Mouse (Mus musculus) v-Abl transformed pro-B cells (cell line): ENCODE results near the gene Crtc2.

Experiments
- in situ Hi-C, 2 experiments: fragments of 400-800 bp; cut with MboI; formaldehyde crosslinking; loops; one replicate each; pipeline ENCODE4 v1.15.1; 2025; ENCODE audit not compliant: unreplicated experiment in 2 of 2

Crtc2 gene

GRCm38 (mm10) chr3:90264687-90265033 is 10.7 kb downstream of the Crtc2 start:
- in situ Hi-C loops, result no loop called here

DNA sequence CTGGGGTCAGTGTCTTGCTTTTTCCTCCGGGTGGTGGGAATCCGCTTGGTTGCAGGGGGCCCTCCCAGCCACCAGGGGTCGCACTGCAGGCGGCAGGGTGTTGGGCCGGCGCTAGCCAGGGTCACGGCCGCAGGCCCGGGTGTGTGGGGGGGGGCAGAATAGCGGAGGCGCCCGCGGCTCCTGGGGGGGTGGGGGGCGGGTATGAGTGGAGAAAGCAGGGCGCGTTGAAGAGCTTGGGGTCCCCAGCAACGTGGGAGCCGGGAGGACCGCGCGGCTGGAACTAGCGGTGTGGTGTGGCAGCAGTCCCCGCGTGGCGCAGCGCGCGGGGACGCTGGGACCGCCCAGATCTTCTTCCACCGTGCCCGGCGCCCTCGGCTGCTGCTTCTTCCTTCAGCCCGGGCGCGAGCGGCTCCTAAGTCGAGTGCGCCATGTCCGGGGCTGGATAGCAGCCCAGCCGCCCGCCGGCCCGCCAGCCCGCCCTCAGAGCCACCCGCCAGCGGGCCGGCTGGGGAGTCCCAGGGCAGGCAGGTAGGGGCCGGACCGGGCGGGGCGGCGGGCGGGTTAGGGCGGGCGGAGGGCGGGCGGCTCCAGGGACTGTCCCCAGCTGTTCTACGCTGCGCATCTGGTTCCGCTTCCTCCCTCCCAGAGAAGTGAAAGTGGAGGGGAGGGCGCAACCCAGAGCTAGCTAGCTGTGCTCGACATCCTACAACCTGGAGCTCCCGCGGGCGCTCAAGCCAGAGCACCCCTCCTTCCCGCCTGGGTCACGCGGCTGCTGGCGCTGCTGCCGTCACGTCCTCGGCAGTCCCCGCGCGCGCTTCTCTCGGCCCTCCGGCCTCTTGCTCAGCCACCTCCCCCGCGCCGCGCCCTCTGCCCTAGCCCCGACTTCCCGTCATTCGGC is 11.3 kb downstream of the Crtc2 start, which contains the start of gene Dennd4b:
Dennd4b (plus strand) TSS at position 152 of the 898 bp plus-strand sequence.
- in situ Hi-C loops, result no loop called here

GRCm38 (mm10) chr3:90265932-90266741 is 12.2 kb downstream of the Crtc2 start:
- in situ Hi-C loops, result no loop called here

DNA sequence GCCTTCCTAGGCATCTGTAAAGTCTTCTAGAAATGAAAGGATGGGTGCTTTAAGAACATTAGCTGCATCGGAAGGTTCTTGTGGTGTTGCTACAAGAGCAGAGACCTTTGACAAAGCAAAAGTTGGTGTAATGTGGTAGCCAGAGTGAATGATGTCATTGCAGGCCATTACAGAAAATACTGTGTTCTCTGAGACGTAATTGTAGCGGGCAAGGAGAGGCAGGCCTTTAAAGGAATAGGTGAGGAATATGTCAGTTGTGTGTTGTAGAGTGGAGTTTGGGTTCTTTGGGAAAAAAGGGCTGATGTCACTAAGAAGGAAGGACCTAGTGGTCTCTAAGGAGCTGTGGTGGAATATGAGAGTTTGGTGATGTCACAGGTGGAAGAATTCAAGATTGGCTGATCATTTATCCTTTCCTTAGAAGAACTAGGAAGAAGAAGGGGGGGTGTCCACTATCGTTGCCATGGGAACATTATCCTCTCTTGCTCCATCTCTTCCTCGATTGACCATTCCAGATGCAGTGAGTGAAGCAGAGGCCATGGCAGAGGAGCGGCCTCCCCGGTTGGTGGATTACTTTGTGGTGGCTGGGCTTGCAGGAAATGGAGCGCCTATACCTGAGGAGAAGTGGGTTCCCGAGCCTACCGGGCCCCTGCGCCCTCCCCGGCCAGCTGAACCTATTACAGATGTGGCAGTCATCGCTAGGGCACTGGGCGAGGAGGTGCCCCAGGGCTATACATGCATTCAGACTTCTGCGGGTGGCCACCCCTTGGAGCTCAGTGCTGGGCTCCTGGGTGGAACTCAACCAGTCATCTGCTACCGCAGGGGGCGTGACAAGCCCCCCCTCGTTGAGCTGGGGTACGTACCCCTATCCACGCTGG is 13.2 kb downstream of the Crtc2 start:
- in situ Hi-C loops, result no loop called here

DNA sequence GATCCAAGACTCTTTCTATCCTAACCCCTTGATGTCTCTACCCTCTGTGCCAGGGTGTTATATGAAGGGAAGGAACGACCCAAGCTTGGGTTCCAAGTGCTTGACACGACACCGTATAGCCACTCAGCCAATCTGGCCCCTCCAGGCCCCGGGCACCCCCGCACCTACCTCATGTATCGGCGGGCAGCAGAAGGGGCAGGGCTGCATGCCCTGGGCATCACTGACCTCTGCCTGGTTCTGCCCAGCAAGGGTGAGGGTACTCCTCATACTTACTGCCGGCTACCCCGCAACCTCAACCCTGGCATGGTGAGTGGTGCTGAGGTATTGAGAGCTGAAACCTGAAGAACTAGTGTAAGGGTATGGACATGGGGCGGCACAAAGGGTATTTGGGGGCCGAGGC is 14.2 kb downstream of the Crtc2 start:
- in situ Hi-C loops, result no loop called here

GRCm38 (mm10) chr3:90268971-90269370 is 15.0 kb downstream of the Crtc2 start:
- in situ Hi-C loops, result no loop called here

GRCm38 (mm10) chr3:90270784-90271183 is 16.8 kb downstream of the Crtc2 start:
- in situ Hi-C loops, result loop anchor here in 1 of 2 experiments (5.0 kb wide), 1 partner anchor 87 kb away; no protein-coding TSS in a partner anchor

- in situ Hi-C loops, result loop anchor here in 1 of 2 experiments (5.0 kb wide), 1 partner anchor 85 kb away; no protein-coding TSS in a partner anchor
These were observed 18.2 kb downstream of the Crtc2 start for GRCm38 (mm10) chr3:90272170-90272569.

DNA sequence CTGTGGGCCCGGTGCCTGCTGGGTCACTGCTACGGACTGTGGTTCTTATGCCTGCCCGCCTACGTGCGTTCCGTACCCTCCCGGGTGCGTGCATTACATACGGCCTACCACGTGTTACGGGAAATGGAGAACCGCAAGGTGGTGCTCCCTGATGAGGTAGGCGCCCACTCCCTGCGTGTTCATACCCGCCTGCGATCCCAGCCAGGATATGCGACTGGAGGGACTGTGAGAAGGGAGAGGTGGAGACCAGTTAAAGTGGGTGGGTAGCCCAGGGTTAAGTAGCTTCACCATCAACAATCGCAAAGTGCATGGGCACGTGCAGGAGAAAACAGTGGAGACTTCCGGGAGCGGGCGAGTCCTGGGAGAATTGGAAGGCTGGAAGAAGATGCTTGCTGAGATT is 19.9 kb downstream of the Crtc2 start:
- in situ Hi-C loops, result loop anchor here in 1 of 2 experiments (5.0 kb wide), 1 partner anchor 83 kb away; no protein-coding TSS in a partner anchor

DNA sequence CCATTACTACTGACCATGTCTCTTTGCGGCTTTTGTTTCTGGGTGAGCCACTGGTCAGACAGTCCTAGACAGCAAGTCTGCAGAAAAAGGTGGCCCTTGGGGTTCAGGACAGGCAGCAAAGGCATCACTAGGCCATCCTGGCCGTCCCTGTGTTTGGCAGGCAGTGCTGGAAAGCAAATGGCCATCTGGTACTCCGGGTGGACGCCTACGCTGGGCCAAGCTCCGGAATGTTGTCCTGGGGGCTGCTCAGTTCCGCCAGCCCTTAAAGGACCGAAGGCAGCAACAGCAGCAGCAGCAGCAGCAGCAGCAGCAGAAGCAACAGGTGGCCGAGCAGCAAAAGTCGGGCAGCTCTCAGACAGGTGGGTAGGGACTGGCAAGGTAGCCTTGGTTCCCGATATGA is 21.3 kb downstream of the Crtc2 start:
- in situ Hi-C loops, result no loop called here

DNA sequence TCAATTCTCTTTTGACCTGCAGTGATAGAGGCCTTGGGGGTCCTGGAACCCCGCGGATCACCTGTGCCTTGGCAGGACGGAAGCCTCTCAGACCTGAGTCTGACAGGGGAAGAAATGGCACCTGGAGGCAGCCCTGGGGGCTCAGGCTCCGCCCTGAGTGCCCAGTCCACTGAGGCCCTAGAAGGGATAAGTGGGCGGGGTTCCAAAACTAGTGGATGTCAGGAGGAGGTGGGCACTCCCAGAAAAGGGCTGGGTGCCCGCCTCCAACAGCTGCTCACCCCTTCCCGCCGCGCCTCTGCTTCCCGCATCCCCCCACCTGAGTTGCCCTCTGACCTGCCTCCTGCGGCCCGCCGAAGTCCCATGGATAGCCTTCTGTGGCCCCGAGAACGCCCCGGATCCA is 22.9 kb downstream of the Crtc2 start:
- in situ Hi-C loops, result no loop called here

DNA sequence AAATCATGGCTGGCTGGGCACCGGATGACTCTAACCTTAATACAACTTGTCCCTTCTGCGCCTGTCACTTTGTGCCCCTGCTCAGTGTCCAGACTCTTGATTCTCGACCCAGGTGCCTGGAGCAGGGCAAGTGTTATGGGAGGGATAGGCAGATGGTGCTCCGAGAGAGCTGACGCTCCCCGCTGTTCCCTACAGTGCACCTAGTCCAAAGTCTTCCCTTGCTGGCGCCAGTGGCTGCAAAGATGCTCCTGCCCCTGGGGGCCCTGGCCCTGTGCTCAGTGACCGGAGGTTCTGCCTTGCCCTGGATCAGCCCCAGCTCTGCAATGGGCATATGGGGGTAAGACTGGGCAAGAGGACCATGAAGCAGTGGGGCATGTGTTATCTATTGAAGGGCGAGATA is 23.8 kb downstream of the Crtc2 start:
- in situ Hi-C loops, result no loop called here

- in situ Hi-C loops, result no loop called here
These were observed 24.2 kb downstream of the Crtc2 start for GRCm38 (mm10) chr3:90278211-90278610.

DNA sequence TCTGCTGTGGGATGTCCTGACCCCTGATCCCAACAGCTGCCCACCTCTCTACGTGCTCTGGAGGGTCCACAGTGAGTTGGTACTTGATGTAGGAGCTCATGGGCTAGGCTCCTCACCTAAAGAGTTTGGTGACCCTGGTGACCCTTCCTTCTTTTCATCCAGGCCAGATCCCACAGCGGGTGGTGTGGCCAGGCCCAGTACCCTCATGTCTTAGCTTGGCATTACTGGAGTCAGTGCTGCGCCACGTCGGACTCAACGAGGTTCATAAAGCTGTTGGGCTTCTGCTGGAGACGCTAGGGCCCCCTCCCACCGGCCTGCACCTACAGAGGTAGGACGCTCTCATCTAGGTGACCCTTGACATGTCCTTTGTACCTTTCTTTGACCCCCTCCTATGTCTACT is 25.3 kb downstream of the Crtc2 start:
- in situ Hi-C loops, result no loop called here

GRCm38 (mm10) chr3:90279743-90280142 is 25.8 kb downstream of the Crtc2 start:
- in situ Hi-C loops, result loop anchor here in 1 of 2 experiments (10.0 kb wide), 1 partner anchor 95 kb away; no protein-coding TSS in a partner anchor

GRCm38 (mm10) chr3:90280708-90281107 is 26.7 kb downstream of the Crtc2 start:
- in situ Hi-C loops, result loop anchor here in 1 of 2 experiments (10.0 kb wide), 1 partner anchor 94 kb away; no protein-coding TSS in a partner anchor

DNA sequence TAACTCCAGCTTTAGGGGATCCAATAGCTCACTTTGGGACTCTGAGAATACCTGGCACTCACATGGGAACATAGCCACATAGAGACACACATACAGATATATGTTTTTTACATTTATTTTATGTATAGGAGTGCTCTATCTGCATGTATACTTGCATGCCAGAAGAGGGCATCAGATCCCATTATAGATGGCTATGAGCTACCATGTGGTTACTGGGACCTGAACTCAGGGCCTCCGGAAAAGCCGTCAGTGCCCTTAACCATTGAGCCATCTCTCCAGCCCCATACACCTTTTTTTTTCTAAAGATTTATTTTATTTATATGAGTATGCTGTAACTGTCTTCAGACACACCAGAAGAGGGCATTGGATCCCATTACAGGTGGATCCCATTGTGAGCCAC is 30.2 kb downstream of the Crtc2 start:
- in situ Hi-C loops, result loop anchor here in 1 of 2 experiments (10.0 kb wide), 1 partner anchor 91 kb away; no protein-coding TSS in a partner anchor

GRCm38 (mm10) chr3:90289403-90289802 is 35.4 kb downstream of the Crtc2 start:
- in situ Hi-C loops, result loop anchor here in 1 of 2 experiments (10.0 kb wide), 1 partner anchor 85 kb away; no protein-coding TSS in a partner anchor

- in situ Hi-C loops, result no loop called here
These were observed 36.6 kb downstream of the Crtc2 start for GRCm38 (mm10) chr3:90290602-90291001.

DNA sequence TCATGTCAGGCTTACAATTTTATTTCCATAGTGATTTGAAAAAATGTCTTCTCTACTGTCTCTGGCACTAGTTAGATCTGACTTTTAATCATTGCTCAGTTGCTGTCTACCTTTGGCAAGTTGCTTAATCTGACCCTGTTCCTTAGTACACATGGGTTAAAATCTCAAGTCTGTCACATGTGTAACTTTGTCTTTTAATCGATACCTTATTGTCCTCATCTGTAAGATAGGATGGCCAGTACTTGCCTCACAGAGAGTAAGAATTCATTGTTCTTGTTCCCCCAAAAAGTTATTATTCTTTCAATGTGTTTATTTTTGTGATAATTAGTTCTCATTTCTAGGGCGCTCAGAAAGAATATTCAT is 38.0 kb downstream of the Crtc2 start:
- in situ Hi-C loops, result no loop called here
